Mouse (Mus musculus) liver, embryonic 14.5 days (tissue): Measurements from ENCODE around the gene Piwil1. TPM values are rescaled to one million over a fixed set of nuclear protein-coding genes. Genes with fewer than 3 reads are reported as not detected.

ENCODE experiments used
- ATAC-seq: fragments of 200-750 bp; cut with Nextera tagmentation; 2 replicates; pipeline ENCODE4 v1.8.0; 2017; ENCODE audit warnings: moderate number of reproducible peaks, mild to moderate bottlenecking, moderate library complexity; ENCODE audit not compliant: insufficient read depth
- DNase-seq, 3 experiments: peaks; one replicate each; pipeline ENCODE4 v3.0.0-alpha.2; 2012 to 2013; ENCODE audit warnings: low read depth in 3 of 3, low spot score in 3 of 3
- H3K27ac ChIP-seq: fragments of 300-500 bp; sonication (generic); 2 replicates; pipeline ENCODE4 v1.5.1; 2014; ENCODE audit warnings: moderate library complexity, mild to moderate bottlenecking, control low read depth, inconsistent platforms
- H3K27me3 ChIP-seq: fragments of 300-500 bp; sonication (generic); 2 replicates; pipeline ENCODE4 v1.6.1; 2014; ENCODE audit warnings: mild to moderate bottlenecking, low read length, moderate library complexity; ENCODE audit not compliant: control insufficient read depth, insufficient read depth
- H3K36me3 ChIP-seq: fragments of 300-500 bp; sonication (generic); replicated peaks from 2 replicates; pipeline ENCODE4 v1.6.1; 2014; ENCODE audit warnings: low read depth; ENCODE audit not compliant: control insufficient read depth, insufficient read depth
- H3K4me1 ChIP-seq, 2 experiments: fragments of 200-500 bp in 1 of 2; fragments of 300-500 bp in 1 of 2; sonication (generic) in 1 of 2; replicated peaks; 2 replicates each; pipeline ENCODE4 v1.6.1; 2012 to 2014; ENCODE audit warnings: antibody characterized with exemption in 1 of 2, inconsistent platforms in 1 of 2, low read length in 1 of 2; ENCODE audit not compliant: control insufficient read depth in 2 of 2, insufficient read depth in 2 of 2
- H3K4me2 ChIP-seq: fragments of 300-500 bp; sonication (generic); 2 replicates; pipeline ENCODE4 v1.6.1; 2014; ENCODE audit warnings: low read depth, mild to moderate bottlenecking, control low read depth, moderate library complexity
- H3K4me3 ChIP-seq, 2 experiments: fragments of 200-500 bp in 1 of 2; fragments of 300-500 bp in 1 of 2; sonication (generic) in 1 of 2; 2 replicates each; pipeline ENCODE4 v1.5.1; 2012 to 2014; ENCODE audit warnings: low read depth in 2 of 2, low read length in 2 of 2, mild to moderate bottlenecking in 2 of 2, control low read depth in 1 of 2, inconsistent platforms in 1 of 2, moderate library complexity in 1 of 2; ENCODE audit not compliant: insufficient read depth in 1 of 2
- H3K9ac ChIP-seq: fragments of 300-500 bp; sonication (generic); replicated peaks from 2 replicates; pipeline ENCODE4 v1.6.1; 2014; ENCODE audit warnings: mild to moderate bottlenecking, control low read depth, moderate library complexity
- H3K9me3 ChIP-seq: fragments of 300-500 bp; sonication (generic); 2 replicates; pipeline ENCODE4 v1.6.1; 2016; ENCODE audit warnings: low read length, mixed read lengths; ENCODE audit not compliant: control insufficient read depth
- CTCF ChIP-seq: IDR thresholded peaks from 2 replicates; pipeline ENCODE4 v1.5.1; 2016; ENCODE audit warnings: antibody characterized with exemption, low read depth, control low read depth
- EP300 ChIP-seq: IDR thresholded peaks from 2 replicates; pipeline ENCODE4 v1.6.1; 2016; ENCODE audit warnings: antibody characterized with exemption, low read depth
- WGBS: fragments of 180-500 bp; shearing (Covaris S2); extraction: QIAGEN DNeasy Blood & Tissue Kit; methylation state at CpG from one replicate; pipeline ENCODE4 v1.1.7; 2014; ENCODE audit not compliant: insufficient replicate concordance; 5-methylcytosine and 5-hydroxymethylcytosine counted together
- polyA plus RNA-seq, 2 experiments: library from polyadenylated mRNA; depleted of rRNA in 1 of 2; stranded (reverse) in 1 of 2; unstranded in 1 of 2; fragments of >200 nt; fragmentation: Nextera tagmentation in 1 of 2; extraction: Ambion mirVana in 1 of 2; gene quantifications; 2 replicates each; pipeline versions ENCODE4 v1.2.1 to v1.2.3; 2012 to 2014

Gene Piwil1
- polyA plus RNA-seq, 2 experiments, result not detected

- Histone ChIP-seq H3K4me2 (no peak overlapping the region), H3K9ac (no peak overlapping the region), H3K27ac (no peak overlapping the region), H3K27me3 (no peaks in the 10 kb centered on the region), H3K4me3 (no peak overlapping the region), H3K9me3 (peaks cover 3% of the 10 kb centered on the region; the same call in 1 of the 2 replicates), H3K36me3 (no peaks in the 10 kb centered on the region), H3K4me1 (no peaks in the 10 kb centered on the region)
- DNase-seq, result no peak
- TF ChIP-seq CTCF, result peak; percentile 33; the same call in 1 of the 2 replicates
- no peak for TF ChIP-seq EP300
- no peak for ATAC-seq
- 71% methylated on average over 1 of the region's 1 CpGs for WGBS
Observed at GRCm38 (mm10) chr5:128665045-128665444, 37.3 kb upstream of the Piwil1 start.

DNA sequence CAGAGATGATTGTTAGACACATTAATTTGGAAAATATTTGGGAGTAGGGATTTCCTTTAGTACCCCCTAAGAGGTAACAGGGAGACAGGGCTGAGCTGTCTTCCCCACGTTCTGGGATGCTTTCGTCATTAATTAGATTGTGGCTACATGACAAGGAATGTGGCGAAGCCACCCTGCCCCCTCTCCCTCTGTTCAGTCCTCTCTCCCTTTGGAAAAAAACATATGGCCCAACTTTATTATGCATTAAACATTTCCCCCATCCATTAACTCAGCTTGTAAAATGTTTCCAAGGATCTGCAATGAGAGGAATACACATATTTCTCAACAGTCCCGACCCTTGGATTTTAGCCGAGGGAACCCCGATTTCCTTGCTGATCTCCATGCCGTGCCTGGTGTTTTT lies 35.0 kb upstream of the Piwil1 start:
- Histone ChIP-seq H3K4me3 (no peak overlapping the region), H3K9ac (no peak overlapping the region), H3K27ac (no peak overlapping the region), H3K4me2 (no peak overlapping the region), H3K4me1 (no peaks in the 10 kb centered on the region), H3K36me3 (no peaks in the 10 kb centered on the region), H3K27me3 (no peaks in the 10 kb centered on the region), H3K9me3 (peaks cover 3% of the 10 kb centered on the region; the same call in 1 of the 2 replicates)
- 54% methylated on average over 7 of the region's 7 CpGs for WGBS
- no peak for TF ChIP-seq CTCF
- no peak for TF ChIP-seq EP300
- ATAC-seq (no peak), DNase-seq (no peak)

DNA sequence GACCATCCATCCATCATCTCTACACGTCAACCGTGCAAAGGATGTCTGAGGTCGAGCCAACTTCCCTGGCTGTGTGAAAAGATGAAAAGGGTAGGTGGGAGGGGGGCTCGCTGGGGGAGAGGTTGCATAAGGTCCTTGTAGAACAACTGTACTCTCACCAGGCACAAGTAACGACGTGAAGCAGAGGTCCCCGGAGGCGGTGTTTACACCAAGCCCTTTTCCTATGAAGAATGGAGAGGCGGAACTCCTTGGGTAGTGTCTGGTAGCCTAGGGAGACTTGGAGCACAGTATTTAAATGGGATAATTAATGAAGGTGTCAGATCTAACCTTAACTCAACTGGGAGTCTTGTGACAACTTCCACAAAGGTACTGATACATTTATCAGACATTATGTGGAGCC lies 28.2 kb upstream of the Piwil1 start:
- no peak overlapping the region for H3K4me2 ChIP-seq
- no peak for TF ChIP-seq CTCF
- H3K9ac ChIP-seq, result no peak overlapping the region
- DNase-seq (no peak), ATAC-seq (no peak)
- H3K9me3 ChIP-seq, result no peaks in the 10 kb centered on the region
- no peak overlapping the region for H3K27ac ChIP-seq
- no peak overlapping the region for H3K4me3 ChIP-seq
- 53% methylated on average over 9 of the region's 9 CpGs for WGBS
- H3K4me1 ChIP-seq, result no peaks in the 10 kb centered on the region
- no peaks in the 10 kb centered on the region for H3K36me3 ChIP-seq
- H3K27me3 ChIP-seq, result no peaks in the 10 kb centered on the region

- H3K4me1 ChIP-seq, result no peaks in the 10 kb centered on the region
- no peaks in the 10 kb centered on the region for H3K27me3 ChIP-seq
- 66% methylated on average over 4 of the region's 4 CpGs for WGBS
- H3K27ac ChIP-seq, result no peak overlapping the region
- ATAC-seq, result no peak
- no peak overlapping the region for H3K4me3 ChIP-seq
- H3K36me3 ChIP-seq, result no peaks in the 10 kb centered on the region
- DNase-seq, result no peak
- H3K4me2 ChIP-seq, result no peak overlapping the region
- H3K9ac ChIP-seq, result no peak overlapping the region
- TF ChIP-seq CTCF, result no peak
- no peak for TF ChIP-seq EP300
- no peaks in the 10 kb centered on the region for H3K9me3 ChIP-seq
Observed at GRCm38 (mm10) chr5:128677373-128677772, 25.0 kb upstream of the Piwil1 start.

GRCm38 (mm10) chr5:128677861-128678260 lies 24.5 kb upstream of the Piwil1 start:
- TF ChIP-seq EP300, result no peak
- no peak for TF ChIP-seq CTCF
- no peak overlapping the region for H3K9ac ChIP-seq
- whole genome bisulfite sequencing, result 73% methylated on average over 6 of the region's 6 CpGs
- no peak for ATAC-seq
- no peak overlapping the region for H3K27ac ChIP-seq
- no peaks in the 10 kb centered on the region for H3K9me3 ChIP-seq
- H3K4me3 ChIP-seq, result no peak overlapping the region
- H3K27me3 ChIP-seq, result no peaks in the 10 kb centered on the region
- H3K4me1 ChIP-seq, result no peaks in the 10 kb centered on the region
- DNase-seq, result no peak
- H3K4me2 ChIP-seq, result no peak overlapping the region
- no peaks in the 10 kb centered on the region for H3K36me3 ChIP-seq
